Mouse (Mus musculus): ENCODE data around the gene Sval3. TPM values are rescaled to one million over a fixed set of nuclear protein-coding genes. Genes with fewer than 3 reads are reported as not detected.

The Sval3 gene
- polyA plus RNA-seq (2015; fragmentation: Nextera tagmentation; extraction: Ambion mirVana): not detected in 2 replicates

- H3K9me3 ChIP-seq: no peaks in the 10 kb centered on the region
- H3K9ac ChIP-seq: no peak within 1 kb of the TSS
- no peak for ATAC-seq (ENCODE audit: low FRiP score, low read depth)
- no peak within 1 kb of the TSS for H3K27ac ChIP-seq
- 65% methylated on average over 1 of the region's 1 CpGs for WGBS
- no peaks in the 10 kb centered on the region for H3K36me3 ChIP-seq
- no peaks in the 10 kb centered on the region for H3K27me3 ChIP-seq
- H3K4me1 ChIP-seq: no peaks in the 10 kb centered on the region
- no peak within 1 kb of the TSS for H3K4me3 ChIP-seq
- H3K4me2 ChIP-seq (replicated peaks): no peak within 1 kb of the TSS
Observed at GRCm38 (mm10) chr6:41967840-41968239, at the start of gene Sval3. Gene Sval3, plus strand, starts transcription at chr6:41968140.

GRCm38 (mm10) chr6:41951330-41951729 lies 16.6 kb upstream of the Sval3 start, which contains the start of gene Sval1:
Gene Sval1, plus strand, starts transcription at chr6:41951630.
- 49% methylated on average over 1 of the region's 1 CpGs for WGBS
- no peak within 1 kb of the TSS for H3K4me2 ChIP-seq (replicated peaks)
- H3K9ac ChIP-seq: no peak within 1 kb of the TSS
- no peak for ATAC-seq (ENCODE audit: low FRiP score, low read depth)
- H3K27ac ChIP-seq: no peak within 1 kb of the TSS
- no peaks in the 10 kb centered on the region for H3K4me1 ChIP-seq
- no peaks in the 10 kb centered on the region for H3K27me3 ChIP-seq
- H3K36me3 ChIP-seq: no peaks in the 10 kb centered on the region
- H3K4me3 ChIP-seq: no peak within 1 kb of the TSS
- no peaks in the 10 kb centered on the region for H3K9me3 ChIP-seq

Other genes with a start within 250 kb of the Sval3 start
- gene Olfr459, start 193.0 kb upstream of the Sval3 start, polyA plus RNA-seq (2015; fragmentation: Nextera tagmentation; extraction: Ambion mirVana): not detected in 2 replicates
- not detected in 2 replicates for gene Pip, start 120.6 kb upstream of the Sval3 start, polyA plus RNA-seq (2015; fragmentation: Nextera tagmentation; extraction: Ambion mirVana)
- gene Sval2, start 115.2 kb upstream of the Sval3 start, polyA plus RNA-seq (2015; fragmentation: Nextera tagmentation; extraction: Ambion mirVana): not detected in 2 replicates
- not detected in 2 replicates for gene Sval1, start 16.5 kb upstream of the Sval3 start, polyA plus RNA-seq (2015; fragmentation: Nextera tagmentation; extraction: Ambion mirVana)
- gene Sva, start 70.3 kb downstream of the Sval3 start, polyA plus RNA-seq (2015; fragmentation: Nextera tagmentation; extraction: Ambion mirVana): not detected in 2 replicates
- gene Tas2r139, start 172.8 kb downstream of the Sval3 start, polyA plus RNA-seq (2015; fragmentation: Nextera tagmentation; extraction: Ambion mirVana): not detected in 2 replicates
- not detected in 2 replicates for gene Tas2r144, start 247.2 kb downstream of the Sval3 start, polyA plus RNA-seq (2015; fragmentation: Nextera tagmentation; extraction: Ambion mirVana)